Mouse (Mus musculus) G1E (cell line): ENCODE measurements around the gene Ctrl. TPM values are rescaled to one million over a fixed set of nuclear protein-coding genes. Genes with fewer than 3 reads are reported as not detected.

ENCODE experiments used
- ATAC-seq: 2 replicates; pipeline ENCODE4 v1.8.0; 2016; ENCODE audit warnings: mild to moderate bottlenecking; ENCODE audit not compliant: insufficient number of reproducible peaks, poor library complexity, low FRiP score, severe bottlenecking; ENCODE audit errors: extremely low read depth
- DNase-seq: peaks from one replicate; pipeline ENCODE4 v3.0.0; 2012; ENCODE audit warnings: low spot score
- H3K27me3 ChIP-seq: 2 replicates; pipeline ENCODE4 v1.6.1; 2012; ENCODE audit warnings: mild to moderate bottlenecking, low read length, inconsistent platforms; ENCODE audit not compliant: insufficient read depth
- H3K36me3 ChIP-seq: replicated peaks from 2 replicates; pipeline ENCODE3; 2012; ENCODE audit warnings: mild to moderate bottlenecking, inconsistent platforms
- H3K4me1 ChIP-seq: 2 replicates; pipeline ENCODE4 v1.6.1; 2012; ENCODE audit warnings: low read depth, low read length, inconsistent platforms, mixed read lengths; ENCODE audit not compliant: insufficient read depth
- H3K4me3 ChIP-seq: 2 replicates; pipeline ENCODE4 v1.5.1; 2012; ENCODE audit warnings: low read depth, mild to moderate bottlenecking, inconsistent platforms, low read length, moderate library complexity, mixed read lengths
- H3K9me3 ChIP-seq: replicated peaks from 2 replicates; pipeline ENCODE4 v1.6.1; 2012; ENCODE audit warnings: inconsistent platforms
- CTCF ChIP-seq: IDR thresholded peaks from 2 replicates; pipeline ENCODE4 v1.5.1; 2012; ENCODE audit warnings: low read depth, low read length, inconsistent platforms, mixed read lengths
- GATA1 ChIP-seq: IDR thresholded peaks from 2 replicates; pipeline ENCODE4 v1.6.1; 2012; ENCODE audit warnings: borderline replicate concordance, low read length, inconsistent platforms, mixed read lengths
- GATA2 ChIP-seq: IDR thresholded peaks from 2 replicates; pipeline ENCODE4 v1.6.1; 2012; ENCODE audit warnings: low read depth, low read length, inconsistent platforms, borderline replicate concordance
- POLR2AphosphoS5 ChIP-seq: IDR thresholded peaks from 2 replicates; pipeline ENCODE4 v1.6.1; 2012; ENCODE audit warnings: low read depth, low read length, inconsistent platforms; ENCODE audit not compliant: insufficient replicate concordance
- TAL1 ChIP-seq: conservative IDR thresholded peaks from 2 replicates; pipeline ENCODE4 v1.6.1; 2012; ENCODE audit warnings: low read depth, low read length, inconsistent platforms, mixed read lengths
- polyA plus RNA-seq: library from polyadenylated mRNA; stranded (reverse); fragments of >175 nt; gene quantifications from 2 replicates; pipeline ENCODE4 v1.2.3, GENCODE M21; 2012
- total RNA-seq, 2 experiments: library from RNA; stranded (forward) in 1 of 2; stranded (reverse) in 1 of 2; fragments of 200-1000 nt in 1 of 2; fragments of >200 nt in 1 of 2; fragmentation: Nextera tagmentation in 1 of 2; gene quantifications; 2 replicates each; pipeline ENCODE4 v1.2.3; 2014 to 2017

The Ctrl gene
- total and polyA plus RNA-seq, 3 experiments = 0.14 to 0.38 TPM; not detected in 1

GRCm38 (mm10) chr8:105935105-105935504 lies 1.4 kb upstream of the Ctrl start:
- TF ChIP-seq POLR2AphosphoS5 = no peak
- no peak for TF ChIP-seq GATA1
- no peak for TF ChIP-seq GATA2
- no peak for TF ChIP-seq TAL1
- no peak for TF ChIP-seq CTCF
- H3K9me3 ChIP-seq = no peaks in the 10 kb centered on the region
- H3K36me3 ChIP-seq = peaks cover 68% of the 10 kb centered on the region
- peak; percentile 28 for DNase-seq
- peak; percentile 5; the same call in 1 of the 2 replicates for ATAC-seq
- H3K27me3 ChIP-seq = no peaks in the 10 kb centered on the region
- peak overlapping the region; percentile 20; the same call in 1 of the 2 replicates for H3K4me3 ChIP-seq
- H3K4me1 ChIP-seq = peaks cover 72% of the 10 kb centered on the region

GRCm38 (mm10) chr8:105932525-105932924 lies 1.1 kb downstream of the Ctrl start:
- Histone ChIP-seq H3K27me3 (no peaks in the 10 kb centered on the region), H3K9me3 (no peaks in the 10 kb centered on the region), H3K36me3 (peaks cover 80% of the 10 kb centered on the region), H3K4me3 (no peak overlapping the region), H3K4me1 (peaks cover 49% of the 10 kb centered on the region)
- ATAC-seq = no peak
- DNase-seq = no peak
- TF ChIP-seq GATA2 (no peak), GATA1 (no peak), POLR2AphosphoS5 (no peak), TAL1 (no peak), CTCF (no peak)

DNA sequence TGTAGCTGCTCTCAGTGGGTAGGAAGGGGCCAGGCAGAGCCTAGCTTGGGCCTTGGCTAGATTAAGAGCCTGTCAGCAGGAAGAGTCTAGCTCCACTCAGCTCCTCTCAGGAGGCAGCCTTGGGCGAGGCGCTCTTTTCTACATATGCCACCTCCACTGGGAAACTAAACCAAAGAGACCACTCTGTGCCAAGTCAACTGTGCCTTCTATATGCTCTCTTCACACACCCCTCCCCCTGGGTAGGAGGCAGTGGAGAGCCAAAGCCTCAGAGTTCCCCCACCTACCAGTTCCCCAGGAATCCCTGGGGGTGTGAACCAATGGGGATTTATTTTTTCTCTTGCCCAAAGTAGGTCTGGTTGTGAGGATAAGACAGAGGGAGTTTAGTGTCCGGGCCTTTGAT lies 2.4 kb downstream of the Ctrl start:
- H3K4me1 ChIP-seq = peaks cover 37% of the 10 kb centered on the region

DNA sequence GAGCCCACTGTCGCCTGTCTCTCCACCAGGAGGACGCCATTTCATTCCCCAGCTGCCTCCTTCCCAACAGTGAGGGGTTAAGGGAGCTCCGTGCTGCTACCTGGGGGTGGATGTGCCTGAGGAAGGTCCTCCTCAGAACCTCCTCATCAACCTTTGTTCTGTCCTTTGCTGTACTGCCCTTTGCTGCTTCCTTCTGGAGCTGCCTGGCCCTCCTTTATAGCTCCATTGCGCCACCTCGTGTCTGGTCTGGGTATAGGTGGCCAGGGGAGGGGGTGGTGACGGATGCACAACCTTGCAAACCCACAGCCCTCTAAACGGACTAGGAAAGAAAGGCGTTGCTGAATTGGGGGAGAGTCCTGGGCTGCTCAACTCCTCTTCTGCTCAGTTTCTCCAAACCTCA lies 3.1 kb downstream of the Ctrl start:
- peak; percentile 15; the same call in 1 of the 2 replicates for ATAC-seq
- H3K36me3 ChIP-seq = peaks cover 93% of the 10 kb centered on the region

More for the DNA sequence above, 2.4 kb downstream of the Ctrl start:
- H3K9me3 ChIP-seq = no peaks in the 10 kb centered on the region
- TF ChIP-seq POLR2AphosphoS5 = no peak
- TF ChIP-seq GATA2 = no peak
- no peak for TF ChIP-seq GATA1
- no peak for DNase-seq
- H3K27me3 ChIP-seq = no peaks in the 10 kb centered on the region
- H3K36me3 ChIP-seq = peaks cover 92% of the 10 kb centered on the region
- no peak for ATAC-seq
- no peak overlapping the region for H3K4me3 ChIP-seq

GRCm38 (mm10) chr8:105925123-105925522 lies 8.5 kb downstream of the Ctrl start:
- TF ChIP-seq CTCF (no peak), GATA2 (no peak), POLR2AphosphoS5 (no peak)
- Histone ChIP-seq H3K4me3 (no peak overlapping the region), H3K27me3 (no peaks in the 10 kb centered on the region), H3K4me1 (peaks cover 24% of the 10 kb centered on the region), H3K9me3 (no peaks in the 10 kb centered on the region), H3K36me3 (peaks cover 81% of the 10 kb centered on the region)
- ATAC-seq (no peak), DNase-seq (no peak)

More for the DNA sequence above, 3.1 kb downstream of the Ctrl start:
- no peak for TF ChIP-seq GATA2
- TF ChIP-seq TAL1 = no peak
- TF ChIP-seq CTCF = peak; percentile 89
- TF ChIP-seq GATA1 = no peak
- Histone ChIP-seq H3K4me1 (peaks cover 30% of the 10 kb centered on the region), H3K4me3 (no peak overlapping the region), H3K27me3 (no peaks in the 10 kb centered on the region), H3K9me3 (no peaks in the 10 kb centered on the region)
- peak; percentile 67 for DNase-seq

DNA sequence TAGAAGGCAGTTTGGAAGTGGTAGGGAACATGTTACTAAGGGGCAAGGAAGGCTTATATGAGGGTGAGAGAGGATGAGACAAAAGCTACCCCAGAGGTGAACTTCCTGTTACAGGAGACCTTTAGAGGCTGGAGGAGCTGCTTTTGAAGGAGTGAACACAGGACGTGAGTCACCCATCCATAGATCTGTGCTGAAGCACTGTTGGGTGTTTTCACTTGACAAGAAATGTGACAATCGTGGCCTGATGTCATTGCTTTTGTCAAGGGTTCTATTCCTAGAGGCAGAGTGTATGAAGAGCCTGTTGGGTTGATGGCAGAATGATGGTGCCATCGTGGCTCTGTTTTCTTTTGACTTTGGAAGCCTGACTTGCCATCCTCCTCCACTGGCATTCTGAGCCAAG lies 14.3 kb downstream of the Ctrl start:
- Histone ChIP-seq H3K9me3 (no peaks in the 10 kb centered on the region), H3K4me1 (peaks cover 14% of the 10 kb centered on the region), H3K36me3 (peaks cover 82% of the 10 kb centered on the region), H3K4me3 (no peak overlapping the region), H3K27me3 (no peaks in the 10 kb centered on the region)
- no peak for ATAC-seq
- TF ChIP-seq GATA1 (no peak), POLR2AphosphoS5 (no peak)
- no peak for DNase-seq

DNA sequence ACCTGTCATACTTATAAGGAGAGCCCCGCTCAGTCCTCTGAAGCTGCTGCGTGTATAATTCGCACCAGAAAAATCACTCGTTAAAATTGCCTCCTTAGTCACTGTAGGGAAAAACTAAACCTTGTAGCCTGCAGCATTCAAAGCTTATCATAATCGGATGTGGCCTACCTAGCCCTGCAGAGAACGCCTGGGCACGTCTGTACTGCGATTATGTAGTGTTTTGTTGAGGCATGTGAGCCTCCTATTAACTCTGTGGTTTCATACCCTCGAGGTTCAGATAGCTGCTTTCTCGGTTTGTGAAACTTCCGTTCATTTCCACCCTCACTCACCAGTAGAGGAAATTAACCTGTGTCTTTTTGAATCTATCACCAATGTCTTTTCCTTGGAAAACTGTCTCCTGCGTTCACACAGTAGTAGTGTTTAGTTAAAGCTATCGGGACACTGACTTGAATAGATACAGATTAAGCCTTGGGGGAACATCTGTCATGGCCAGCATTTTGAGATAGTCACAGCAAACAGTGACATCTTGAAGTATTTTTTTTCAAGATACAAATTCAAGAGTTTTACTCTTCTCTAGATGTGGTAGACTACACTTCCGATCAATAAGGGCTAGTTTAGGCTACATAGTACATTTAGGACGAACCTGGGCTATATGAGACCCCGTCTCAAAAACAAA lies 32.6 kb downstream of the Ctrl start:
- H3K4me3 ChIP-seq = peak overlapping the region; percentile 100
- no peak for DNase-seq

More for the DNA sequence above, 32.6 kb downstream of the Ctrl start:
- H3K36me3 ChIP-seq = peaks cover 31% of the 10 kb centered on the region
- no peaks in the 10 kb centered on the region for H3K27me3 ChIP-seq
- ATAC-seq = peak; percentile 23; the same call in 1 of the 2 replicates
- no peaks in the 10 kb centered on the region for H3K9me3 ChIP-seq
- TF ChIP-seq GATA1 = no peak
- TF ChIP-seq CTCF = no peak
- no peak for TF ChIP-seq POLR2AphosphoS5
- no peak for TF ChIP-seq TAL1
- no peak for TF ChIP-seq GATA2
- peaks cover 14% of the 10 kb centered on the region for H3K4me1 ChIP-seq
